Mouse (Mus musculus): ENCODE results near the gene Il1a. TPM values are rescaled to one million over a fixed set of nuclear protein-coding genes. Genes with fewer than 3 reads are reported as not detected.

Gene Il1a
- polyA plus RNA-seq, 1 experiment, result not detected

DNA sequence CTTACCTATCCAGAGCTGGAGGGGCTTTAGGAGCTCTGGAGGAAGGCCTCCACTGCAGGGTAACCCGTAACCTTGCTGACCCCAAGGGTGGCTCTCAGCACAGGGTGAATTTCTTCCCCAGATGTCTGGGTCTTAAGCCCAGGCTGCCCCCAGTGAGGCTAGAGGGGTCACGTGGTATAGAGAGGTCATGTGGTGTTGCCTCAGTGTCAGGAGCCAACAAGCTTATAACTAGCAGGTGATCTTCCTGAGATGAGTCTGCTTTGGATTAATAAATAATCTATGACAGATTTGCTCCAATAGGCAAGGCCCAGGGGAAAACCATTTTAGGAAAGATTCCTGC lies 56.2 kb downstream of the Il1a start:
- peak overlapping the region; percentile 12 for H3K9ac ChIP-seq (ENCODE audit: low read depth, poor library complexity, severe bottlenecking)
- peaks cover 4% of the 10 kb centered on the region for H3K4me1 ChIP-seq (ENCODE audit: control insufficient read depth, insufficient read depth, low read length)
- no peaks in the 10 kb centered on the region for H3K27me3 ChIP-seq (ENCODE audit: control insufficient read depth, insufficient read depth, low read length, poor library complexity, severe bottlenecking)
- no peaks in the 10 kb centered on the region for H3K36me3 ChIP-seq (ENCODE audit: control insufficient read depth, insufficient read depth, low read length, poor library complexity, severe bottlenecking)
- no peak overlapping the region for H3K27ac ChIP-seq (ENCODE audit: insufficient read depth, low read length)
- TF ChIP-seq CTCF (IDR thresholded peaks at IDR 0.05; ENCODE audit: low read depth, low read length), result no peak
- no peak for TF ChIP-seq POLR2A (IDR thresholded peaks at IDR 0.05; ENCODE audit: insufficient read depth, low read length)
- TF ChIP-seq EP300 (IDR thresholded peaks at IDR 0.05; ENCODE audit: insufficient read depth, low read depth, low read length), result no peak
- peak overlapping the region; percentile 47 for H3K4me3 ChIP-seq (ENCODE audit: low read depth, low read length)
- no peaks in the 10 kb centered on the region for H3K9me3 ChIP-seq (replicated peaks; ENCODE audit: control insufficient read depth, insufficient read depth, low read length, poor library complexity, severe bottlenecking)

DNA sequence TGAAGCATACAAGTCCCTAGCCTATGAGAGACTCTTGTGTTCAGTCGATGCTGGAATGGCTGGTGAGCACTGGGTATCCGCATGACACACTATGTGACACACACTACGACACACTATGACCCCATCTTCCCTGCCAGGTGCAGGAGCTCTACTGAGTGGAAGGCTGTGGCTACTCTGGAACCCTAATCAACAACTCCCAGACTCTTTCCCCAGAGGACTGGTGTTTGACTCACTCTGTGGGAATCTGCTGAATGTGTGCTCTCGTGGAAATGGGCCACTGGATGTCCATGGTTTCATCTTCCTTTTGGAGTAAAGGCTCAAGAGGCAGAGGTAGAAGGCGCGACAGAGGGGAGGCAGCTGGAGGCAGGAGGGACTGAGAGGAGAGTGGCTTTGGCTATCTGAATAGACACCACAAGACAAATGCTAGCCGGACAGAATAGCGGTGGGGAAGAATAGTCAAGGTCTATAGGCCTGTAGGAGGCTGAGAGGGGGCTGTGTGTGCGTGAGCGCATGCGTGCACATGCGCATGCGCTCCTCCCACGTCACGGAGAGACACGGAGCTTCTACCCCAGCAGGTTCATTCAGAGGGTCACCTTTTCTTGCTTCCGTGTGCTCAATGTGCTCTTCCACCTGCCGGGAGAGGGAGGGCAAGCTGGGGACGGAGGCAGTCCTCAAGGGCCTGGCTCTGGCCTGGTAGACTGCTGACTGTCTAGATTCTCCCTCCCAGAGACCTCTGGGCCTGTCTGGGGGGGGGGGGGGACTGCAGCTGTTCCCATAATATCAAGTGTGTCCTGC lies 56.7 kb downstream of the Il1a start:
- peak overlapping the region; percentile 12 for H3K9ac ChIP-seq (ENCODE audit: low read depth, poor library complexity, severe bottlenecking)
- no peak overlapping the region for H3K27ac ChIP-seq (ENCODE audit: insufficient read depth, low read length)
- H3K4me3 ChIP-seq (ENCODE audit: low read depth, low read length), result peak overlapping the region; percentile 47
- TF ChIP-seq POLR2A (IDR thresholded peaks at IDR 0.05; ENCODE audit: insufficient read depth, low read length) (no peak), EP300 (IDR thresholded peaks at IDR 0.05; ENCODE audit: insufficient read depth, low read depth, low read length) (no peak), CTCF (IDR thresholded peaks at IDR 0.05; ENCODE audit: low read depth, low read length) (no peak)
- no peaks in the 10 kb centered on the region for H3K27me3 ChIP-seq (ENCODE audit: control insufficient read depth, insufficient read depth, low read length, poor library complexity, severe bottlenecking)
- H3K9me3 ChIP-seq (replicated peaks; ENCODE audit: control insufficient read depth, insufficient read depth, low read length, poor library complexity, severe bottlenecking), result no peaks in the 10 kb centered on the region
- peaks cover 4% of the 10 kb centered on the region for H3K4me1 ChIP-seq (ENCODE audit: control insufficient read depth, insufficient read depth, low read length)
- H3K36me3 ChIP-seq (ENCODE audit: control insufficient read depth, insufficient read depth, low read length, poor library complexity, severe bottlenecking), result no peaks in the 10 kb centered on the region

Other genes starting within 250 kb of the Il1a start
- 5.8 and 8.2 TPM in 2 replicates for gene Ttl, start 244.0 kb downstream of the Il1a start, polyA plus RNA-seq (2011; ENCODE audit: insufficient read depth, insufficient read length, low read depth, missing spikeins)
- 57.1 and 64.2 TPM in 2 replicates for gene Polr1b, start 209.0 kb downstream of the Il1a start, polyA plus RNA-seq (2011; ENCODE audit: insufficient read depth, insufficient read length, low read depth, missing spikeins)
- gene Chchd5, start 180.3 kb downstream of the Il1a start, polyA plus RNA-seq (2011; ENCODE audit: insufficient read depth, insufficient read length, low read depth, missing spikeins), result 43.8 and 46.5 TPM in 2 replicates
- 224 and 225 TPM in 2 replicates for gene Slc20a1, start 111.2 kb downstream of the Il1a start, polyA plus RNA-seq (2011; ENCODE audit: insufficient read depth, insufficient read length, low read depth, missing spikeins)
- gene Ckap2l, start 12.8 kb downstream of the Il1a start, polyA plus RNA-seq (2011; ENCODE audit: insufficient read depth, insufficient read length, low read depth, missing spikeins), result 53.1 and 58.1 TPM in 2 replicates
- not detected in 2 replicates for gene Il1b, start 61.2 kb upstream of the Il1a start, polyA plus RNA-seq (2011; ENCODE audit: insufficient read depth, insufficient read length, low read depth, missing spikeins)
- gene F830045P16Rik, start 226.6 kb upstream of the Il1a start, polyA plus RNA-seq (2011; ENCODE audit: insufficient read depth, insufficient read length, low read depth, missing spikeins), result not detected in 2 replicates